Mouse (Mus musculus): ENCODE measurements around the gene Tfap2a. TPM values are rescaled to one million over a fixed set of nuclear protein-coding genes. Genes with fewer than 3 reads are reported as not detected.

Tfap2a gene
- under 1 TPM; 0.45 to 0.62 TPM for total RNA-seq (2021)

GRCm38 (mm10) chr13:40738196-40738880, at the start of gene Tfap2a:
Gene Tfap2a (minus strand): TSS chr13:40738376.
- intact Hi-C loops (cut with DNase I), result loop anchor here (5.0 to 10.0 kb wide), 2 partner anchors 36 to 914 kb away; no protein-coding TSS in a partner anchor

GRCm38 (mm10) chr13:40784202-40784771, 46.1 kb upstream of the Tfap2a start:
- intact Hi-C loops (cut with DNase I), result loop anchor here (5.0 kb wide), 1 partner anchor 453 kb away; no protein-coding TSS in a partner anchor
- DNase-seq (ENCODE audit: low spot score in 2 of 2), result no peak

More at GRCm38 (mm10) chr13:40738196-40738880, at the start of gene Tfap2a:
- DNase-seq (ENCODE audit: low spot score in 2 of 2), result no peak

- no peak for DNase-seq (ENCODE audit: low spot score in 2 of 2)
- intact Hi-C loops (cut with DNase I), result loop anchor here (10.0 kb wide), 1 partner anchor 1903 kb away; no protein-coding TSS in a partner anchor
Observed at GRCm38 (mm10) chr13:40757995-40758394, 19.8 kb upstream of the Tfap2a start.

GRCm38 (mm10) chr13:40756356-40756755, 18.2 kb upstream of the Tfap2a start:
- no peak for DNase-seq (ENCODE audit: low spot score in 2 of 2)
- intact Hi-C loops (cut with DNase I), result loop anchor here (10.0 kb wide), 1 partner anchor 1902 kb away; no protein-coding TSS in a partner anchor

GRCm38 (mm10) chr13:40754091-40754490, 15.9 kb upstream of the Tfap2a start:
- intact Hi-C loops (cut with DNase I), result loop anchor here (5.0 to 10.0 kb wide), 2 partner anchors 1762 to 1899 kb away; no protein-coding TSS in a partner anchor
- DNase-seq (ENCODE audit: low spot score in 2 of 2), result no peak

- DNase-seq (ENCODE audit: low spot score in 2 of 2), result no peak
- intact Hi-C loops (cut with DNase I), result loop anchor here (5.0 to 10.0 kb wide), 2 partner anchors 1760 to 1897 kb away; no protein-coding TSS in a partner anchor
Observed at GRCm38 (mm10) chr13:40751889-40752288, 13.7 kb upstream of the Tfap2a start.

- intact Hi-C loops (cut with DNase I), result loop anchor here (5.0 kb wide), 3 partner anchors 1102 to 1567 kb away; no protein-coding TSS in a partner anchor
- no peak for DNase-seq (ENCODE audit: low spot score in 2 of 2)
Observed at GRCm38 (mm10) chr13:40749603-40749905, 11.4 kb upstream of the Tfap2a start.

- intact Hi-C loops (cut with DNase I), result loop anchor here (5.0 kb wide), 3 partner anchors 1102 to 1567 kb away; no protein-coding TSS in a partner anchor
- DNase-seq (ENCODE audit: low spot score in 2 of 2), result no peak
Observed at GRCm38 (mm10) chr13:40748785-40749602, 10.8 kb upstream of the Tfap2a start.

- DNase-seq (ENCODE audit: low spot score in 2 of 2), result no peak
- intact Hi-C loops (cut with DNase I), result no loop called here
Observed at GRCm38 (mm10) chr13:40744111-40744805, 6.1 kb upstream of the Tfap2a start.

- no peak for DNase-seq (ENCODE audit: low spot score in 2 of 2)
- intact Hi-C loops (cut with DNase I), result no loop called here
Observed at GRCm38 (mm10) chr13:40743221-40743620, 5.0 kb upstream of the Tfap2a start.

GRCm38 (mm10) chr13:40741841-40742550, 3.8 kb upstream of the Tfap2a start:
- intact Hi-C loops (cut with DNase I), result no loop called here
- DNase-seq (ENCODE audit: low spot score in 2 of 2), result no peak

GRCm38 (mm10) chr13:40741436-40741835, 3.3 kb upstream of the Tfap2a start:
- DNase-seq (ENCODE audit: low spot score in 2 of 2), result no peak
- intact Hi-C loops (cut with DNase I), result no loop called here

- intact Hi-C loops (cut with DNase I), result no loop called here
- DNase-seq (ENCODE audit: low spot score in 2 of 2), result no peak
Observed at GRCm38 (mm10) chr13:40740727-40741360, 2.7 kb upstream of the Tfap2a start.

- no peak for DNase-seq (ENCODE audit: low spot score in 2 of 2)
- intact Hi-C loops (cut with DNase I), result loop anchor here (5.0 to 10.0 kb wide), 2 partner anchors 38 to 915 kb away; no protein-coding TSS in a partner anchor
Observed at GRCm38 (mm10) chr13:40739901-40740300, 1.7 kb upstream of the Tfap2a start.

GRCm38 (mm10) chr13:40739121-40739650, 1.0 kb upstream of the Tfap2a start:
- intact Hi-C loops (cut with DNase I), result loop anchor here (5.0 to 10.0 kb wide), 2 partner anchors 37 to 914 kb away; no protein-coding TSS in a partner anchor
- no peak for DNase-seq (ENCODE audit: low spot score in 2 of 2)

GRCm38 (mm10) chr13:40737761-40738160, 415 bp downstream of the Tfap2a start:
- no peak for DNase-seq (ENCODE audit: low spot score in 2 of 2)
- intact Hi-C loops (cut with DNase I), result loop anchor here (5.0 to 10.0 kb wide), 2 partner anchors 35 to 913 kb away; no protein-coding TSS in a partner anchor

GRCm38 (mm10) chr13:40737099-40737498, 1.1 kb downstream of the Tfap2a start:
- no peak for DNase-seq (ENCODE audit: low spot score in 2 of 2)
- intact Hi-C loops (cut with DNase I), result loop anchor here (5.0 to 10.0 kb wide), 2 partner anchors 35 to 912 kb away; no protein-coding TSS in a partner anchor
